In genomic region chr17:25887467-25887866, GRCm38 (mm10) we compare ENCODE assay signal across 27 mouse cellular contexts. TPM values are rescaled to one million over a fixed set of nuclear protein-coding genes. Genes with fewer than 3 reads are reported as not detected.
DNase-seq lines count a peak whose midpoint lies in the region; TF ChIP-seq lines count a peak whose summit lies in the region.
"Had no signal": no experiment of that assay in that cellular context is flagged by ENCODE, and none has a peak within 500 bp of the region (broad histone marks: within the 10 kb centered on the region; RNA-seq: fewer than 3 reads in every experiment).

No protein-coding gene starts in this region.

- no peak overlapping the region for H3K4me3 ChIP-seq in gastrocnemius, adult 2 months
- no peak overlapping the region for H3K4me3 ChIP-seq in lung, adult 2 months (replicated peaks; ENCODE audit: extremely low read depth, low read depth, low read length)
- no peak overlapping the region for H3K4me3 ChIP-seq in limb, embryonic 10.5 days
- H3K4me3 ChIP-seq: heart, adult 2 months; heart, embryonic 12.5 days; left cerebral cortex, adult 2 months; limb, embryonic 13.5 days; midbrain, embryonic 10.5 days; midbrain, embryonic 15.5 days; neural tube, embryonic 15.5 days; stomach, embryonic 15.5 days had no signal

- peaks cover 72% of the 10 kb centered on the region for H3K36me3 ChIP-seq in limb, embryonic 10.5 days

- no peaks in the 10 kb centered on the region for H3K9me3 ChIP-seq in limb, embryonic 10.5 days (replicated peaks)
- H3K9me3 ChIP-seq: heart, embryonic 12.5 days; limb, embryonic 13.5 days; midbrain, embryonic 10.5 days; midbrain, embryonic 15.5 days; neural tube, embryonic 15.5 days; stomach, embryonic 15.5 days had no signal

- peaks cover 4% of the 10 kb centered on the region; the same call in 1 of the 2 replicates for H3K4me1 ChIP-seq in lung, adult 2 months (ENCODE audit: control insufficient read depth, insufficient read depth, low read length)
- peaks cover 17% of the 10 kb centered on the region for H3K4me1 ChIP-seq in limb, embryonic 10.5 days
- H3K4me1 ChIP-seq: stomach, embryonic 15.5 days had no signal

- no peaks in the 10 kb centered on the region for H3K27me3 ChIP-seq in limb, embryonic 10.5 days (ENCODE audit: low read depth, poor library complexity, severe bottlenecking)
- H3K27me3 ChIP-seq: heart, embryonic 12.5 days; limb, embryonic 13.5 days; midbrain, embryonic 15.5 days; neural tube, embryonic 15.5 days; Patski; stomach, embryonic 15.5 days had no signal

- no peak for TF ChIP-seq POLR2A in lung, adult 2 months (IDR thresholded peaks at IDR 0.05; ENCODE audit: borderline replicate concordance, extremely low read depth, low read depth, low read length)

- no peak for TF ChIP-seq CTCF in gastrocnemius, adult 2 months (IDR thresholded peaks at IDR 0.05)
- no peak for TF ChIP-seq CTCF in lung, adult 2 months (IDR thresholded peaks at IDR 0.05; ENCODE audit: insufficient read depth, low read length)

- 50% methylated on average over 10 of the region's 10 CpGs for WGBS in lung, adult 2 months
- WGBS in limb, embryonic 10.5 days, result 92% methylated on average over 10 of the region's 10 CpGs

- no peak overlapping the region for H3K27ac ChIP-seq in gastrocnemius, adult 2 months
- no peak overlapping the region for H3K27ac ChIP-seq in limb, embryonic 10.5 days
- H3K27ac ChIP-seq: heart, adult 2 months; hindbrain, embryonic 14.5 days; left cerebral cortex, adult 2 months; limb, embryonic 13.5 days; liver, embryonic 14.5 days; midbrain, embryonic 10.5 days; midbrain, embryonic 15.5 days; neural tube, embryonic 15.5 days; stomach, embryonic 15.5 days had no signal

- DNase-seq in gastrocnemius, adult 2 months, result peak; percentile 23
- no peak for DNase-seq in gastrocnemius, postnatal 36 days
- peak; percentile 31 to 60 for DNase-seq in lung, adult 18-20 months
- no peak for DNase-seq in lung, adult 2 months
- peak; percentile 68 for DNase-seq in lung, postnatal 10 days
- DNase-seq in embryo, embryonic 9.5 days (ENCODE audit: extremely low spot score), result no peak
- no peak for DNase-seq in kidney, postnatal 14 days
- no peak for DNase-seq in limb, embryonic 10.5 days (ENCODE audit: low spot score)
- DNase-seq: adrenal gland, postnatal 14 days; cerebellum, adult 18-20 months; cerebellum, postnatal 25 days; heart, adult 2 months; heart, postnatal 4 days; kidney, adult 9 months; kidney, postnatal 10 days; right cerebral cortex, postnatal 25 days; thymus, postnatal 14 days had no signal

- intact Hi-C loops in gastrocnemius, adult 2 months (cut with DNase I), result no loop called here
- intact Hi-C loops in gastrocnemius, postnatal 36 days (cut with DNase I), result no loop called here

RNA-seq across cellular contexts. Expression of gene Wfikkn1, which starts 6.8 kb away (rescaled TPM):
- under 1 TPM; 0.26 to 0.75 TPM for total RNA-seq in gastrocnemius, adult 2 months (2021)
- under 1 TPM; 0.59 to 0.69 TPM for total RNA-seq in gastrocnemius, postnatal 36 days (2021)
- 1.0 and 1.4 TPM in 2 replicates for polyA plus RNA-seq in lung, adult 2 months (2012; rRNA removed)
- 2.6 and 5.6 TPM in 2 replicates for polyA plus RNA-seq in limb, embryonic 10.5 days (2016; fragmentation: Nextera tagmentation; extraction: Ambion mirVana)

RNA-seq across cellular contexts. Expression of gene Mettl26, which starts 12.6 kb away (rescaled TPM):
- 10 to 100 TPM; 27.7 to 33.7 TPM for total RNA-seq in gastrocnemius, adult 2 months (2021)
- 10 to 100 TPM; 28.9 to 32.2 TPM for total RNA-seq in gastrocnemius, postnatal 36 days (2021)
- polyA plus RNA-seq in lung, adult 2 months (2012; rRNA removed), result 78.1 and 103 TPM in 2 replicates
- polyA plus RNA-seq in limb, embryonic 10.5 days (2016; fragmentation: Nextera tagmentation; extraction: Ambion mirVana), result 69.3 and 69.6 TPM in 2 replicates

RNA-seq across cellular contexts. Expression of gene Mcrip2, which starts 18.9 kb away (rescaled TPM):
- 100 to 1,000 TPM in 1 of 2 experiments, 10 to 100 TPM in 1; 85.3 to 117 TPM for total RNA-seq in gastrocnemius, adult 2 months (2021)
- total RNA-seq in gastrocnemius, postnatal 36 days (2021), result 100 to 1,000 TPM in 1 of 2 experiments, 10 to 100 TPM in 1; 87.2 to 102 TPM
- polyA plus RNA-seq in lung, adult 2 months (2012; rRNA removed), result 22.7 and 31.1 TPM in 2 replicates
- 13.6 and 22.0 TPM in 2 replicates for polyA plus RNA-seq in limb, embryonic 10.5 days (2016; fragmentation: Nextera tagmentation; extraction: Ambion mirVana)

RNA-seq across cellular contexts. Expression of gene Wdr90, which starts 26.2 kb away (rescaled TPM):
- 1 to 10 TPM in 1 of 2 experiments, under 1 TPM in 1; 0.66 to 1.0 TPM for total RNA-seq in gastrocnemius, adult 2 months (2021)
- 1 to 10 TPM in 1 of 2 experiments, under 1 TPM in 1; 0.39 to 1.6 TPM for total RNA-seq in gastrocnemius, postnatal 36 days (2021)
- polyA plus RNA-seq in lung, adult 2 months (2012; rRNA removed), result 35.7 and 40.3 TPM in 2 replicates
- polyA plus RNA-seq in limb, embryonic 10.5 days (2016; fragmentation: Nextera tagmentation; extraction: Ambion mirVana), result 45.5 and 46.2 TPM in 2 replicates

RNA-seq across cellular contexts. Expression of gene Rab40c, which starts 32.1 kb away (rescaled TPM):
- total RNA-seq in gastrocnemius, adult 2 months (2021), result 1 to 10 TPM; 8.1 to 9.5 TPM
- total RNA-seq in gastrocnemius, postnatal 36 days (2021), result 10 to 100 TPM in 1 of 2 experiments, 1 to 10 TPM in 1; 8.5 to 10.8 TPM
- polyA plus RNA-seq in lung, adult 2 months (2012; rRNA removed), result 40.2 and 62.6 TPM in 2 replicates
- polyA plus RNA-seq in limb, embryonic 10.5 days (2016; fragmentation: Nextera tagmentation; extraction: Ambion mirVana), result 37.5 and 37.9 TPM in 2 replicates

Comparison
In these comparisons a context has a peak if more than half of its experiments do, and no peak if none do; other contexts are left out.
1. DNase-seq: peak in gastrocnemius, adult 2 months (single experiment), lung, adult 18-20 months (2 of 2) and lung, postnatal 10 days (single experiment); none in gastrocnemius, postnatal 36 days (0 of 2), lung, adult 2 months (single experiment), embryo, embryonic 9.5 days (single experiment), kidney, postnatal 14 days (single experiment) and limb, embryonic 10.5 days (single experiment).